Mouse (Mus musculus): ENCODE measurements around the gene Dzip1. TPM values are rescaled to one million over a fixed set of nuclear protein-coding genes. Genes with fewer than 3 reads are reported as not detected.
A peak's percentile ranks its signal among the peaks of the same experiment; 100 is the strongest.

The Dzip1 gene
- polyA plus RNA-seq, 1 experiment from 2014 or later: 10.9 TPM

GRCm38 (mm10) chr14:118840027-118840426 lies 85.2 kb downstream of the Dzip1 start:
- no peaks in the 10 kb centered on the region for H3K36me3 ChIP-seq
- no peaks in the 10 kb centered on the region; the same call in 1 of the 2 replicates for H3K4me1 ChIP-seq (replicated peaks)
- WGBS: 95% methylated on average over 1 of the region's 1 CpGs
- no peaks in the 10 kb centered on the region for H3K27me3 ChIP-seq (replicated peaks)
- H3K9me3 ChIP-seq: no peaks in the 10 kb centered on the region
- no peak overlapping the region for H3K4me3 ChIP-seq (replicated peaks)
- ATAC-seq: no peak
- H3K4me2 ChIP-seq (replicated peaks): no peak overlapping the region
- no peak overlapping the region for H3K9ac ChIP-seq
- no peak overlapping the region for H3K27ac ChIP-seq

GRCm38 (mm10) chr14:118839416-118839815 lies 85.8 kb downstream of the Dzip1 start:
- 52% methylated on average over 5 of the region's 5 CpGs for WGBS
- H3K9me3 ChIP-seq: no peaks in the 10 kb centered on the region
- H3K4me3 ChIP-seq (replicated peaks): no peak overlapping the region
- no peaks in the 10 kb centered on the region; the same call in 1 of the 2 replicates for H3K4me1 ChIP-seq (replicated peaks)
- no peaks in the 10 kb centered on the region for H3K36me3 ChIP-seq
- no peaks in the 10 kb centered on the region for H3K27me3 ChIP-seq (replicated peaks)
- H3K27ac ChIP-seq: no peak overlapping the region
- H3K9ac ChIP-seq: no peak overlapping the region
- ATAC-seq: peak; percentile 45; the same call in 1 of the 2 replicates
- no peak overlapping the region for H3K4me2 ChIP-seq (replicated peaks)

- no peak overlapping the region for H3K4me3 ChIP-seq (replicated peaks)
- ATAC-seq: peak; percentile 54; the same call in 1 of the 2 replicates
- H3K9me3 ChIP-seq: no peaks in the 10 kb centered on the region
- no peak overlapping the region for H3K27ac ChIP-seq
- no peak overlapping the region for H3K9ac ChIP-seq
- H3K36me3 ChIP-seq: no peaks in the 10 kb centered on the region
- H3K27me3 ChIP-seq (replicated peaks): no peaks in the 10 kb centered on the region
- no peak overlapping the region for H3K4me2 ChIP-seq (replicated peaks)
- no peaks in the 10 kb centered on the region; the same call in 1 of the 2 replicates for H3K4me1 ChIP-seq (replicated peaks)
- WGBS: 60% methylated on average over 8 of the region's 8 CpGs
These were observed 86.6 kb downstream of the Dzip1 start for GRCm38 (mm10) chr14:118838556-118839120.

- Histone ChIP-seq H3K36me3 (no peaks in the 10 kb centered on the region), H3K4me1 (replicated peaks) (no peaks in the 10 kb centered on the region; the same call in 1 of the 2 replicates), H3K9ac (no peak overlapping the region), H3K9me3 (no peaks in the 10 kb centered on the region), H3K4me2 (replicated peaks) (no peak overlapping the region), H3K27me3 (replicated peaks) (no peaks in the 10 kb centered on the region), H3K27ac (no peak overlapping the region), H3K4me3 (replicated peaks) (no peak overlapping the region)
- ATAC-seq: no peak
- WGBS: 83% methylated on average over 7 of the region's 7 CpGs
These were observed 88.5 kb downstream of the Dzip1 start for GRCm38 (mm10) chr14:118836754-118837153.

- no peaks in the 10 kb centered on the region for H3K36me3 ChIP-seq
- no peak for ATAC-seq
- H3K4me3 ChIP-seq (replicated peaks): no peak overlapping the region
- H3K4me1 ChIP-seq (replicated peaks): no peaks in the 10 kb centered on the region; the same call in 1 of the 2 replicates
- WGBS: 81% methylated on average over 11 of the region's 11 CpGs
- no peak overlapping the region for H3K9ac ChIP-seq
- no peak overlapping the region for H3K27ac ChIP-seq
- no peaks in the 10 kb centered on the region for H3K27me3 ChIP-seq (replicated peaks)
- no peaks in the 10 kb centered on the region for H3K9me3 ChIP-seq
- H3K4me2 ChIP-seq (replicated peaks): no peak overlapping the region
These were observed 89.1 kb downstream of the Dzip1 start for GRCm38 (mm10) chr14:118836145-118836544.

- WGBS: 13% methylated on average over 7 of the region's 7 CpGs
- Histone ChIP-seq H3K36me3 (no peaks in the 10 kb centered on the region), H3K27ac (no peak overlapping the region), H3K4me1 (replicated peaks) (no peaks in the 10 kb centered on the region; the same call in 1 of the 2 replicates), H3K27me3 (replicated peaks) (no peaks in the 10 kb centered on the region), H3K4me2 (replicated peaks) (no peak overlapping the region), H3K9me3 (no peaks in the 10 kb centered on the region), H3K9ac (no peak overlapping the region), H3K4me3 (replicated peaks) (no peak overlapping the region)
- ATAC-seq: no peak
These were observed 90.9 kb downstream of the Dzip1 start for GRCm38 (mm10) chr14:118834313-118834712.

GRCm38 (mm10) chr14:118833241-118833640 lies 92.0 kb downstream of the Dzip1 start:
- no peak overlapping the region for H3K27ac ChIP-seq
- no peaks in the 10 kb centered on the region for H3K9me3 ChIP-seq
- H3K4me3 ChIP-seq (replicated peaks): no peak overlapping the region
- no peaks in the 10 kb centered on the region for H3K36me3 ChIP-seq
- no peaks in the 10 kb centered on the region for H3K27me3 ChIP-seq (replicated peaks)
- ATAC-seq: no peak
- WGBS: 90% methylated on average over 6 of the region's 6 CpGs
- no peaks in the 10 kb centered on the region; the same call in 1 of the 2 replicates for H3K4me1 ChIP-seq (replicated peaks)
- no peak overlapping the region for H3K4me2 ChIP-seq (replicated peaks)
- H3K9ac ChIP-seq: no peak overlapping the region

GRCm38 (mm10) chr14:118831597-118831996 lies 93.7 kb downstream of the Dzip1 start:
- no peak overlapping the region for H3K9ac ChIP-seq
- 54% methylated on average over 4 of the region's 4 CpGs for WGBS

GRCm38 (mm10) chr14:118829331-118830095 lies 95.7 kb downstream of the Dzip1 start:
- no peak for ATAC-seq
- H3K9ac ChIP-seq: no peak overlapping the region
- H3K36me3 ChIP-seq: no peaks in the 10 kb centered on the region
- H3K9me3 ChIP-seq: no peaks in the 10 kb centered on the region
- H3K4me1 ChIP-seq (replicated peaks): no peaks in the 10 kb centered on the region
- WGBS: 87% methylated on average over 11 of the region's 11 CpGs
- no peak overlapping the region for H3K4me2 ChIP-seq (replicated peaks)
- H3K4me3 ChIP-seq (replicated peaks): no peak overlapping the region
- no peaks in the 10 kb centered on the region for H3K27me3 ChIP-seq (replicated peaks)
- no peak overlapping the region for H3K27ac ChIP-seq

More at GRCm38 (mm10) chr14:118831597-118831996, 93.7 kb downstream of the Dzip1 start:
- no peak overlapping the region for H3K4me2 ChIP-seq (replicated peaks)
- no peak for ATAC-seq
- H3K27ac ChIP-seq: no peak overlapping the region
- no peak overlapping the region for H3K4me3 ChIP-seq (replicated peaks)
- H3K9me3 ChIP-seq: no peaks in the 10 kb centered on the region
- H3K27me3 ChIP-seq (replicated peaks): no peaks in the 10 kb centered on the region
- no peaks in the 10 kb centered on the region for H3K36me3 ChIP-seq
- H3K4me1 ChIP-seq (replicated peaks): no peaks in the 10 kb centered on the region

GRCm38 (mm10) chr14:118827283-118827904 lies 97.9 kb downstream of the Dzip1 start:
- no peak for ATAC-seq
- H3K4me2 ChIP-seq (replicated peaks): no peak overlapping the region
- H3K9ac ChIP-seq: no peak overlapping the region
- 45% methylated on average over 7 of the region's 7 CpGs for WGBS
- no peaks in the 10 kb centered on the region for H3K9me3 ChIP-seq
- H3K4me1 ChIP-seq (replicated peaks): no peaks in the 10 kb centered on the region
- H3K4me3 ChIP-seq (replicated peaks): no peak overlapping the region
- H3K27ac ChIP-seq: no peak overlapping the region
- no peaks in the 10 kb centered on the region for H3K36me3 ChIP-seq
- no peaks in the 10 kb centered on the region for H3K27me3 ChIP-seq (replicated peaks)

- H3K4me2 ChIP-seq (replicated peaks): no peak overlapping the region
- H3K4me3 ChIP-seq (replicated peaks): no peak overlapping the region
- no peaks in the 10 kb centered on the region for H3K9me3 ChIP-seq
- no peaks in the 10 kb centered on the region for H3K27me3 ChIP-seq (replicated peaks)
- H3K4me1 ChIP-seq (replicated peaks): no peaks in the 10 kb centered on the region
- H3K27ac ChIP-seq: no peak overlapping the region
- 77% methylated on average over 8 of the region's 8 CpGs for WGBS
- ATAC-seq: no peak
- no peaks in the 10 kb centered on the region for H3K36me3 ChIP-seq
- H3K9ac ChIP-seq: no peak overlapping the region
These were observed 98.9 kb downstream of the Dzip1 start for GRCm38 (mm10) chr14:118826346-118826745.

Measured in intestine, embryonic 15.5 days (tissue).